Mouse (Mus musculus): ENCODE results near the gene Crybg1.

DNA sequence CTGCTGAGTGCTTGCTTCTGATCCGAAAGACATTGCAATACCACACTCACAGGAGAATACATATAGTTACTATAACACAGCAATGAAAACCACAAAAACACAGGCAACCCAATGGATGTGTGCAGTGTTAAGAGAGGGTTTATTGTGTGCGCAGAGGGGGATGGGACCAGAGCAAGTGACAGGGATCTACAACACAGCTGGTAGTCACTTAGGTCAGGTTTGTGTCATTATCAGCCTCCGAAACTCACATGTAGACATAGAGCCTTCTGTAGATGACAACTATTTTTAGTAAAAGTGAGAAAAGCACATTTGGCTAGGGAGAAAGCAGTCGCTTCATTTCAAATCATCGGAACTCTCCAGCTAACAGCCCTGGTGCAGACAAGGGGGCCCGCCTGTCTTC is 166.2 kb downstream of the Crybg1 start:
- TF ChIP-seq POLR2A (IDR thresholded peaks at IDR 0.05; ENCODE audit: low read depth, low read length) (no peak), CTCF (IDR thresholded peaks at IDR 0.05; ENCODE audit: extremely low read depth, insufficient read depth, insufficient read length, insufficient replicate concordance) (no peak)

Measured in spleen, adult 2 months (tissue).